Mouse (Mus musculus): ENCODE measurements around the gene Cstad. TPM values are rescaled to one million over a fixed set of nuclear protein-coding genes. Genes with fewer than 3 reads are reported as not detected.
A peak's percentile ranks its signal among the peaks of the same experiment; 100 is the strongest.

The Cstad gene
- polyA plus RNA-seq, 1 experiment from 2014 or later = 2.1 TPM

DNA sequence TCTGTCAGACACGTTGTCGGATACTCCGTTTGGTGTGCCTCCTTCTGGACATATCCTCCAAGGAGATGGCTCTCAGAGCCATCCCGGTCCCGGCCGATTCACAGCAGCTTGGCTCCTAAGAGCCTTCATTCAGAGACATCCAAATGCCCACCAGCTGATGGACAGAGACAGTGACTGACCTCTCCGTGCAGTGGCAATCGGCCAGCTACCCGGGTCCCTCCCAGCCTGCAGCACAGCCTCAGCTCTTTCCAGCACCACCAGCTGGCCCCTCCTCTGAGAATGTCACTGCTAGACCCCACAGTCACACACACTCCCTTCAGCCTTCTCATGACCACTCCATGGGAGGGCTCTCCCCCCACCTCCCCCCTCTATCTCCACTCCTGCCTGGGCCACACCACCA lies 39.6 kb upstream of the Cstad start:
- Histone ChIP-seq H3K9me3 (replicated peaks; ENCODE audit: low read length) (no peaks in the 10 kb centered on the region), H3K27ac (no peak overlapping the region), H3K4me1 (replicated peaks; ENCODE audit: insufficient read depth, low read length) (no peaks in the 10 kb centered on the region), H3K27me3 (ENCODE audit: insufficient read depth, low read length) (no peaks in the 10 kb centered on the region), H3K4me3 (replicated peaks; ENCODE audit: low read depth, low read length) (no peak overlapping the region), H3K4me2 (ENCODE audit: low read length) (no peak overlapping the region), H3K9ac (ENCODE audit: low read depth, low read length) (no peak overlapping the region), H3K36me3 (ENCODE audit: insufficient read depth, low read length) (no peaks in the 10 kb centered on the region)
- TF ChIP-seq CTCF (IDR thresholded peaks at IDR 0.05; ENCODE audit: low read depth) = no peak
- ATAC-seq (replicated peaks; ENCODE audit: low FRiP score, low read depth) (no peak), DNase-seq (ENCODE audit: low spot score) (no peak)
- WGBS = 78% methylated on average over 9 of the region's 9 CpGs

DNA sequence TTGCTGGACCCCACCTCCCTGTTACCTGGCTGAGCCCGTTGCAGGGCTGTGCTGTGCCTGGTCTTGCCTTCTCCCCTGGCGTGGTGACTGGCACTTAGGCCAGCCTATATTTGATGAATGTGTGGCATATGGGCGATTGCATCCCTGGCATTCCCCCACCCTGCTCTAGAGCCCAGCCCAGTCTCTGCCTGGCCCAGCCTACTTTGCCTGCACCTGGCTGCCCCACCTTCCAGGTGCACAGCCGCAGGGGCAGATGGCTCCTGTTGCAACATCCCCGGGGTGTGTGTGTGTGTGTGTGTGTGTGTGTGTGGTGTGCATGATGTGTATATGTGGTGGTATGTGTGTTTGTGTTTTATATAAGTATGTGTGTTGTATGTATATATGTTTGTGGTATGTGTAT lies 38.3 kb upstream of the Cstad start:
- H3K36me3 ChIP-seq (ENCODE audit: insufficient read depth, low read length) = no peaks in the 10 kb centered on the region
- H3K27ac ChIP-seq = no peak overlapping the region
- H3K4me1 ChIP-seq (replicated peaks; ENCODE audit: insufficient read depth, low read length) = no peaks in the 10 kb centered on the region
- WGBS = 75% methylated on average over 5 of the region's 5 CpGs
- no peaks in the 10 kb centered on the region for H3K9me3 ChIP-seq (replicated peaks; ENCODE audit: low read length)
- no peak overlapping the region for H3K9ac ChIP-seq (ENCODE audit: low read depth, low read length)
- no peak for TF ChIP-seq CTCF (IDR thresholded peaks at IDR 0.05; ENCODE audit: low read depth)
- no peak overlapping the region for H3K4me3 ChIP-seq (replicated peaks; ENCODE audit: low read depth, low read length)
- H3K4me2 ChIP-seq (ENCODE audit: low read length) = no peak overlapping the region
- peak; percentile 11; the same call in 1 of the 2 replicates for ATAC-seq (replicated peaks; ENCODE audit: low FRiP score, low read depth)
- H3K27me3 ChIP-seq (ENCODE audit: insufficient read depth, low read length) = no peaks in the 10 kb centered on the region
- DNase-seq (ENCODE audit: low spot score) = no peak

DNA sequence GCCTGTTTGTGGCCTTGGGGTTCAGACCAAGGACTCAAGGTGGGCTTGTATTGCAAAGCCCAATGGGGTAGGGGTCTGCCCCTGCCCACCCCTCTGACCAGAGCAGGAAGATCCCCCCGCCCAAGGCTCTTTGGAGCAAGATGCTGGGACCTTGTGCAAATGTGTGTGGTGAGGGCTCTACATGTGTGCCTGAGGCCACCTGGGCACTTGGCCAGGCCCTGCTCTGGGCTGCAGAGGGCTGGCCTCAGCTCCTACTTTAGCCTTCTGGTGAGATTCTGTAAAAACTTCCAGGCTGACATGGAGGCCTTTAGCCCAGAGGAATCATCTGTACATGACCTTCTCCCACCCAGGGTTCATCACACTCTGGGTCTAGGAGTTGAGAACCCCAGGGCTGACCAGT lies 35.3 kb upstream of the Cstad start:
- Histone ChIP-seq H3K9me3 (replicated peaks; ENCODE audit: low read length) (no peaks in the 10 kb centered on the region), H3K27me3 (ENCODE audit: insufficient read depth, low read length) (no peaks in the 10 kb centered on the region), H3K4me1 (replicated peaks; ENCODE audit: insufficient read depth, low read length) (no peaks in the 10 kb centered on the region), H3K4me3 (replicated peaks; ENCODE audit: low read depth, low read length) (no peak overlapping the region), H3K9ac (ENCODE audit: low read depth, low read length) (no peak overlapping the region), H3K4me2 (ENCODE audit: low read length) (no peak overlapping the region), H3K27ac (no peak overlapping the region), H3K36me3 (ENCODE audit: insufficient read depth, low read length) (no peaks in the 10 kb centered on the region)
- WGBS = 95% methylated on average over 1 of the region's 1 CpGs
- DNase-seq (ENCODE audit: low spot score) = no peak
- ATAC-seq (replicated peaks; ENCODE audit: low FRiP score, low read depth) = no peak
- TF ChIP-seq CTCF (IDR thresholded peaks at IDR 0.05; ENCODE audit: low read depth) = no peak

DNA sequence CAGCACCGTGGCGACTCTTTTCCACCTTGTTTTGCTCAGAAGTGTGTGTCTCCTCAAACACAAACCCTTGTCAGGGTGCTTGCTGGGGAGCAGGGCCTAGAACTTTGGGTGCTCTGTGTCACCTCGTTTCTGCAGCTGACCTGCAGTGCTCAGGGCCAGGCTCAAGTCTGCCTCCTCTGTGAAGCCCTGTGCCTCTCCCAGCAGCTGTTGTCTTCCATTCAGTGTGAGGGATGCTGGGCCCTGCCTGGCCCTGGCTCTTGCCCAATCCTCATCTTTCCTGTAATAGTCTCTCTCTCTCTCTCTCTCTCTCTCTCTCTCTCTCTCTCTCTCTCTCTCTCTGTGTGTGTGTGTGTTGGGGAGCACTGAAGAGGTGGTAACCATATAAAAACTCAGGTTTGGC lies 32.3 kb upstream of the Cstad start:
- Histone ChIP-seq H3K9ac (ENCODE audit: low read depth, low read length) (no peak overlapping the region), H3K4me1 (replicated peaks; ENCODE audit: insufficient read depth, low read length) (no peaks in the 10 kb centered on the region), H3K4me3 (replicated peaks; ENCODE audit: low read depth, low read length) (no peak overlapping the region), H3K27me3 (ENCODE audit: insufficient read depth, low read length) (no peaks in the 10 kb centered on the region), H3K36me3 (ENCODE audit: insufficient read depth, low read length) (no peaks in the 10 kb centered on the region), H3K9me3 (replicated peaks; ENCODE audit: low read length) (no peaks in the 10 kb centered on the region), H3K27ac (no peak overlapping the region), H3K4me2 (ENCODE audit: low read length) (no peak overlapping the region)
- ATAC-seq (replicated peaks; ENCODE audit: low FRiP score, low read depth) (no peak), DNase-seq (ENCODE audit: low spot score) (no peak)
- TF ChIP-seq CTCF (IDR thresholded peaks at IDR 0.05; ENCODE audit: low read depth) = no peak
- WGBS = 75% methylated on average over 3 of the region's 3 CpGs

DNA sequence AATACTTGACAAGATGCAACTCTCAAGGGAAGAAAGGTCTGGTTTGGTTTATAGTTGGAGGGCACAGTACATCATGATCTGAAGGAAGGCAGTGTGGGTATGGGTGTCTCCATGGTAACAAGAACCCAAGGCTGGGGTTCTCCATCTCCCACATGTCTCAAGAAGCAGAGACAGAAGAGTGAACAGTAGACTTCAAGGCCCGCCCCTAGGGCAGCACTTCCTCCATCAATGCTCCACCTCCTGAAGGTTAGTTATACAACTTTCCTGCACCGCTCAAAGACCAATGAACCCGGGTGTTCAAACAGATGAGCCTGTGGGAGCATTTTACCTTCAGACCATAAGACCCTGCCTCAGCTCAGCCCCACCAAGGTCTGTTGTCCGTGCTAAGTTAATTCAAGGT lies 23.2 kb upstream of the Cstad start:
- Histone ChIP-seq H3K27ac (no peak overlapping the region), H3K4me1 (replicated peaks; ENCODE audit: insufficient read depth, low read length) (no peaks in the 10 kb centered on the region), H3K9me3 (replicated peaks; ENCODE audit: low read length) (no peaks in the 10 kb centered on the region), H3K9ac (ENCODE audit: low read depth, low read length) (no peak overlapping the region), H3K36me3 (ENCODE audit: insufficient read depth, low read length) (no peaks in the 10 kb centered on the region), H3K27me3 (ENCODE audit: insufficient read depth, low read length) (no peaks in the 10 kb centered on the region), H3K4me3 (replicated peaks; ENCODE audit: low read depth, low read length) (no peak overlapping the region), H3K4me2 (ENCODE audit: low read length) (no peak overlapping the region)
- TF ChIP-seq CTCF (IDR thresholded peaks at IDR 0.05; ENCODE audit: low read depth) = no peak
- 84% methylated on average over 4 of the region's 4 CpGs for WGBS
- no peak for ATAC-seq (replicated peaks; ENCODE audit: low FRiP score, low read depth)
- no peak for DNase-seq (ENCODE audit: low spot score)

DNA sequence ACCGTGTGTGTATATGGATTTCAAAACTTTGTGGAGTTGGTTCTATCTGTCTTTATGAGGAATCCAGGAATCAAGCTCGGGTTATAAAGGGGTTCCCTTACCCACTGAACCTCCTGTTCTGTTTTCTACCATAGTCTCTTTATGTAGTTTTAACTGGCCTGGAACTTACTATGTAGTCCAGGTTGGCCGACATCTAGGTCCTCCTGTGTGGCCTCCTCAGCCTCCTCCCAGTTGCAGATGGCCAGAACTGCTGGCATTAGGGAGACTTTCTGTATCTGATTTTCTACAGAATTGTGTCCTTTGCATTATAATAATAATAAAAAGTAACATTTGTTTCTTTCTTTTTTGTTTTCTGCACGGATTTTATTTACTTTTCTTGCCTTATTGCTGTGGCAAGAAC lies 21.3 kb upstream of the Cstad start:
- Histone ChIP-seq H3K27me3 (ENCODE audit: insufficient read depth, low read length) (no peaks in the 10 kb centered on the region), H3K4me1 (replicated peaks; ENCODE audit: insufficient read depth, low read length) (no peaks in the 10 kb centered on the region), H3K9me3 (replicated peaks; ENCODE audit: low read length) (no peaks in the 10 kb centered on the region), H3K4me2 (ENCODE audit: low read length) (no peak overlapping the region), H3K36me3 (ENCODE audit: insufficient read depth, low read length) (no peaks in the 10 kb centered on the region), H3K27ac (no peak overlapping the region), H3K9ac (ENCODE audit: low read depth, low read length) (no peak overlapping the region), H3K4me3 (replicated peaks; ENCODE audit: low read depth, low read length) (no peak overlapping the region)
- ATAC-seq (replicated peaks; ENCODE audit: low FRiP score, low read depth) (no peak), DNase-seq (ENCODE audit: low spot score) (no peak)
- 89% methylated on average over 4 of the region's 4 CpGs for WGBS
- no peak for TF ChIP-seq CTCF (IDR thresholded peaks at IDR 0.05; ENCODE audit: low read depth)

DNA sequence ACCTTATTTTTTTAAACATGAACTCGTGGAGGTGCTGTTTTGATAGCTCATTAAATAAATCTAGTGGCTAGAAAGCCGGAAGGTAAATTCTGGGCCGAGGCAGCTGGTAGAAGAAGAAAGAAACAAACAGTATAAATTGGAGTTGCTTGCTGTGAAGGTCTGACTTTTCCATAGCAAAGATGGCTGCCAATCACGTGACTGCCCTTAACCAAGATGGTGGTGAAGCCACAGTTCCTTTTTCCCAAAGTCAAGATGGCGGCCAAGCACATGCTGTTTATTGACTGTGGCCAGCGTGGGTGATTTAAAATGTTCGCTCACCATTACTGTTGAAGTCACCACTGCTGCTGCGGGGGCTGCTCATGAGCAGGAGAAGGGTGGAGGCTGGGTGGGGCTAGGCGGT lies 17.8 kb upstream of the Cstad start:
- ATAC-seq (replicated peaks; ENCODE audit: low FRiP score, low read depth) (no peak), DNase-seq (ENCODE audit: low spot score) (no peak)
- no peak overlapping the region for H3K27ac ChIP-seq
- no peaks in the 10 kb centered on the region for H3K9me3 ChIP-seq (replicated peaks; ENCODE audit: low read length)
- H3K36me3 ChIP-seq (ENCODE audit: insufficient read depth, low read length) = no peaks in the 10 kb centered on the region
- no peak overlapping the region for H3K9ac ChIP-seq (ENCODE audit: low read depth, low read length)
- H3K4me1 ChIP-seq (replicated peaks; ENCODE audit: insufficient read depth, low read length) = no peaks in the 10 kb centered on the region
- no peak for TF ChIP-seq CTCF (IDR thresholded peaks at IDR 0.05; ENCODE audit: low read depth)
- H3K27me3 ChIP-seq (ENCODE audit: insufficient read depth, low read length) = no peaks in the 10 kb centered on the region
- H3K4me2 ChIP-seq (ENCODE audit: low read length) = no peak overlapping the region
- H3K4me3 ChIP-seq (replicated peaks; ENCODE audit: low read depth, low read length) = no peak overlapping the region
- 90% methylated on average over 9 of the region's 9 CpGs for WGBS

All from kidney, postnatal 0 days (tissue).